Mouse (Mus musculus): ENCODE data around the gene Haao.
A peak's percentile ranks its signal among the peaks of the same experiment; 100 is the strongest.

Gene Haao

GRCm38 (mm10) chr17:83837659-83838190 is 10.0 kb downstream of the Haao start:
- no peak for DNase-seq (ENCODE audit: extremely low read depth, insufficient read length, low spot score)

- no peak for DNase-seq (ENCODE audit: extremely low read depth, insufficient read length, low spot score)
Observed at GRCm38 (mm10) chr17:83836048-83836447, 11.7 kb downstream of the Haao start.

- DNase-seq (ENCODE audit: extremely low read depth, insufficient read length, low spot score) = no peak
Observed at GRCm38 (mm10) chr17:83834120-83834519, 13.6 kb downstream of the Haao start.

GRCm38 (mm10) chr17:83830616-83831292 is 17.0 kb downstream of the Haao start:
- no peak for DNase-seq (ENCODE audit: extremely low read depth, insufficient read length, low spot score)

GRCm38 (mm10) chr17:83829356-83829755 is 18.4 kb downstream of the Haao start:
- no peak for DNase-seq (ENCODE audit: extremely low read depth, insufficient read length, low spot score)

- DNase-seq (ENCODE audit: extremely low read depth, insufficient read length, low spot score) = peak; percentile 78
Observed at GRCm38 (mm10) chr17:83823835-83824234, 23.9 kb downstream of the Haao start.

- no peak for DNase-seq (ENCODE audit: extremely low read depth, insufficient read length, low spot score)
Observed at GRCm38 (mm10) chr17:83821876-83822275, 25.9 kb downstream of the Haao start.

GRCm38 (mm10) chr17:83820701-83821100 is 27.1 kb downstream of the Haao start:
- DNase-seq (ENCODE audit: extremely low read depth, insufficient read length, low spot score) = peak; percentile 42

GRCm38 (mm10) chr17:83819503-83819902 is 28.3 kb downstream of the Haao start:
- DNase-seq (ENCODE audit: extremely low read depth, insufficient read length, low spot score) = no peak

- no peak for DNase-seq (ENCODE audit: extremely low read depth, insufficient read length, low spot score)
Observed at GRCm38 (mm10) chr17:83816996-83817395, 30.8 kb downstream of the Haao start.

- no peak for DNase-seq (ENCODE audit: extremely low read depth, insufficient read length, low spot score)
Observed at GRCm38 (mm10) chr17:83813050-83813449, 34.7 kb downstream of the Haao start.

GRCm38 (mm10) chr17:83812200-83812944 is 35.4 kb downstream of the Haao start:
- DNase-seq (ENCODE audit: extremely low read depth, insufficient read length, low spot score) = no peak

- DNase-seq (ENCODE audit: extremely low read depth, insufficient read length, low spot score) = no peak
Observed at GRCm38 (mm10) chr17:83810285-83810684, 37.5 kb downstream of the Haao start.

GRCm38 (mm10) chr17:83809197-83809829 is 38.5 kb downstream of the Haao start:
- DNase-seq (ENCODE audit: extremely low read depth, insufficient read length, low spot score) = no peak

- DNase-seq (ENCODE audit: extremely low read depth, insufficient read length, low spot score) = no peak
Observed at GRCm38 (mm10) chr17:83808476-83809098, 39.2 kb downstream of the Haao start.

- DNase-seq (ENCODE audit: extremely low read depth, insufficient read length, low spot score) = peak; percentile 50
Observed at GRCm38 (mm10) chr17:83807778-83808398, 39.9 kb downstream of the Haao start.

- DNase-seq (ENCODE audit: extremely low read depth, insufficient read length, low spot score) = no peak
Observed at GRCm38 (mm10) chr17:83807345-83807744, 40.4 kb downstream of the Haao start.

GRCm38 (mm10) chr17:83805078-83805477 is 42.7 kb downstream of the Haao start:
- DNase-seq (ENCODE audit: extremely low read depth, insufficient read length, low spot score) = no peak

- no peak for DNase-seq (ENCODE audit: extremely low read depth, insufficient read length, low spot score)
Observed at GRCm38 (mm10) chr17:83803987-83804386, 43.8 kb downstream of the Haao start.

- no peak for DNase-seq (ENCODE audit: extremely low read depth, insufficient read length, low spot score)
Observed at GRCm38 (mm10) chr17:83799506-83800050, 48.2 kb downstream of the Haao start.

All from 3134 (cell line).